Mouse (Mus musculus) hematopoietic stem cell, adult 5-6 weeks (primary cell): ENCODE measurements around the gene Fchsd2. TPM values are rescaled to one million over a fixed set of nuclear protein-coding genes. Genes with fewer than 3 reads are reported as not detected.

Experiments used
- ATAC-seq, 2 experiments: fragments of 125-278 bp in 1 of 2; replicated peaks in 1 of 2; 2 replicates each; pipeline ENCODE4 v1.8.0; 2016 to 2017; ENCODE audit warnings: inconsistent platforms in 2 of 2, mild to moderate bottlenecking in 2 of 2, moderate number of reproducible peaks in 2 of 2, low read depth in 1 of 2, moderate TSS enrichment in 1 of 2; ENCODE audit not compliant: low FRiP score in 2 of 2, poor library complexity in 2 of 2, severe bottlenecking in 2 of 2, insufficient read depth in 1 of 2, low TSS enrichment in 1 of 2
- total RNA-seq: library from RNA; stranded (forward); fragments of 172-1452, 232-1000 nt; gene quantifications from 2 replicates; pipeline ENCODE4 v1.2.3, GENCODE M21; 2017

The Fchsd2 gene
- total RNA-seq, 1 experiment from 2014 or later: 136 TPM

- ATAC-seq: no peak
Observed at GRCm38 (mm10) chr7:101106666-101107065, 14.0 kb downstream of the Fchsd2 start.

DNA sequence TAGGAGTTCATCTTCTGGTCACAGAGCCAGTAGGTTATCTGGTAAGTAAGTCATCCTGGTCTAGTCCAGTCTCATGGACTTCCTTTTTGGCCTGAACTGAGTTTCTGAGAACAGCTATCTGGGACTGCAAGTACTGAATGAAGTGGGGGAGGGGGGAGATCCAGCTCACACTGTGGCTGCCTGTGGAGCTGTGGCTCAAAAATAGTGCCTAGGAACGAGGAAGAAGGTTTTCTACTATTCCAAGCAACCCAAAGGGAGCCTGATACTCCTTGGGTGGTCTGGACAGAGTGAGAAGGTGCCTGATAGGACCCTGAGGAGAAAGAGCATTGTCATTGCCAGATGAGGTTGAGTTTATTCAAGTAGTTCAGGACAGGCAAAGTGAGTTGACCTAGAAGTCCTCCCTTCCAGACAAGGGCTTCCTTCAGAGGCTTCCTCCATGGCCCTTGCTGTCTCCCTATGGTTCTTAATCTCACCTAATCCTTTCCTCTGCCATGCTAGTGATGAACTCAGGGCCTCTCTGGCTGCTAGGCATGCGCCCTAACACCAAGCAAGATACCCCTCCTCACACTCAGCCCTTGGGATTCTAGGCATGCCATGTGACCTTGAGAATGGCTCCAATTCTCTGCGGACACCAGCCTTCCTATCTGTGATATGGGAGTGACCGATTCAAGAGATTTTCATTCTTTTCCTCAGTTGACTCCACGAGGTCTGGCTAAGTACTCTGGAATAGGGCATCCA is 14.6 kb downstream of the Fchsd2 start:
- no peak for ATAC-seq

DNA sequence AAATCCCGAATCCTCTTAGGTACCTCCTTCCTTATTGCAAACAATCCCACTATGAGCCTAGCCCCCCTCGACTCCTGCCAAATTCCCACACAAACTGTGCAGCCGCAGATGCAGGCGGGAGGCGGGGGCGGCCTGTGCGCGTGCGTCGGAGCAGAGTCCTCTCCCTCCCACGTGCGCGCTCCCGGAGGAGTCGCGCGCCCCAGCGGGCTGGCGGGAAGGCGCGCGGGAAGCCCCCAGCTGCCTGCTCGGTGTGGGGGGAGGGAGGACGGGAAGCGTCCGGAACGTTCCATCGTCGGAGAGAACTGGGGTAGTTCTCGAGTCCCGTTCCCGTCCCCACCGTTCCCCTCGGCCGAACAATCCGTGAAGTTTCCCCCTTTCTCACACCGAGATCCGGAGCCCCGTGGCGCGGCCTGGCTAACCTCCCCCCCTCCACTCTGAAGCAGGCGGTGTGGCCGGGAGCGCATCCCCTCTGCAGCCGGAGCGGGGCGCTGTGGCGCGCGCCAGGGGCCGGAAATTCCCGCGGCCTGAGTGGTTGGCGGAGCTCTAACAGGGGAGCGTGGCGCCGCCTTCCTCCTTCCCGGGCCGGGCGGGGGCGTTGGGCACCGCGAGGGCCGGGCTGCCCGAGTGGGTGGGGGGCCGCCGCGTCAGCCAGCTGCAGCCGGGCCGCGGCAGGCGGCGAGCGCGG is 15.4 kb downstream of the Fchsd2 start:
- peak; percentile 88 to 92 for ATAC-seq

DNA sequence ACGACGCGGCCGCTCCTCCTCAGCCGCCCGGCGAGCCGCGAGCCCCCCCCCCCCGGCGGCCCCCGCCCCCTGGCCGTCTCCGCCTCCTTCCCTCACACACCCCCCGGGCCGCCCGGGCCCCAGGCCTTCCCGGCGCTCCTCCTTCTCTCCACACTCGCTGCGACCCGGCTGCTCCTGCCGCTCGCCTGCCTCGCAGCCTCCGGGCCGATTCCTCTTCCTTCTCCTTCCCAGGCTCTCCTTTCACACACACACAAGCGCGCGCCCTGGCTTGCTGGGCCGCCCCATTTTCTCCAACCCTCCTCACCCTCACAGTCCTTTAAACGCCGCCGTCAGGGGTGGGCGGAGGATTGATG is 16.0 kb downstream of the Fchsd2 start:
- ATAC-seq: peak; percentile 7 to 58; a peak in 3 of 4 replicates

DNA sequence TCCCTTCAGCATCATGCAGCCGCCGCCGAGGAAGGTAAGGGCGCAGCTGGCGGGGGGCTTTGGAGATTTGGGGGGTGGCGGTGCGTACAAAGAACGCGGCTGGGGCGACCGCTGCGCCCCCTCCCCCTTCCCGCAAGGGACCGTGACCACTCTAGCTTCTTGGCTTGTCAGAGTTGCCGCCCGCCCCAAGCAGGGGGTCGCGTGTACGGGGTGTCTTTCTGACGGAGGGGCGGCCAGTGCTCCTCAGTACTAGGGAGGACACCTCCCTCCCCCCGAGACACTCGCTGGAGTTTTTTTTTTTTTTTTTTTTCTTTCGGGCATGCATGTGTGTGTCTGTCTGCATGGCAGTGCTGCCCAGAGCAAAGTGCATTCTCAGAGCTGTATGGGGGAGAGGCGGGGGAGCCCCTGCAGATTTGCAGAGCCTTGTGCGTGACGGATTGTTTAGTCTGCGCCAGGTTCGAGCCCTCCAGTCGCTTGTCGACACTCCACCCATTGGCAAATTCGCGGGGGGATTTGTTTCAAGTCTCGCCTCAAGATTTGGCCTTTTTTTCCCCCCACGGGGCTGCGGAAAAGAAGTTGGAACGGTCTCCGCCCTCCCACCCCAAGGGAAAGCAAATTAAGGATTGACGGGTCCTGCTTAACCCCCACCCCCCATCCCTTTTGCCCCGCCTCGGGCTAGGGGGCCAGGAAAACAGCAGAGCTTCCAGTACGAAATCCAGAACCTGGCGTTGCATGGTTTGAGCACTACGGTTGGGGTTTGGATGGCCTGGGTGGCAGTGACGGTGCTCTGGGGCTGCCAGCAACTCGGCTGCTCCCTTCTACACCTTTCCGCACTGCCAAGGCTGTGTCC is 16.6 kb downstream of the Fchsd2 start:
- ATAC-seq: no peak

GRCm38 (mm10) chr7:101109856-101110350 is 17.2 kb downstream of the Fchsd2 start:
- ATAC-seq: no peak

GRCm38 (mm10) chr7:101113410-101113809 is 20.7 kb downstream of the Fchsd2 start:
- ATAC-seq: no peak

DNA sequence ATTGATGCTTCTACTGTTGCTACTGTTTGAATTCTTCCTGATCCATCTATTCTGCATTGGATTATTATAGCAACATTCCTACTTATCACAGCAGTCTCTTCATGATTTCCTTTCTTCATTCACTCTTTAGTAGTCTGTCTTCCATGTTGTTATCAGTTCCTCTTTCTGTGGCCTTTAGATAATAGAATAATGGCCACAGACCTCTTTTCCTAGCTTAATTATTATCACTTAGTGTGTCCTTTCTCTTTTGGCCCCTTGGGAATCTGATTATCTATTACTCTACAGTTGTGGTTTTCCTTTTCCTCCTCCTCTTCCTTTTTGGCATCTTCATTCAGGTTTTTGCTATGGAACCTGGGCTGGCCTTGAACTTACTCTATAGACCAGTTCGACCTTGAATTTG is 21.7 kb downstream of the Fchsd2 start:
- ATAC-seq: no peak

GRCm38 (mm10) chr7:101119391-101119790 is 26.7 kb downstream of the Fchsd2 start:
- ATAC-seq: no peak

GRCm38 (mm10) chr7:101123579-101124347 is 31.1 kb downstream of the Fchsd2 start:
- ATAC-seq: no peak

DNA sequence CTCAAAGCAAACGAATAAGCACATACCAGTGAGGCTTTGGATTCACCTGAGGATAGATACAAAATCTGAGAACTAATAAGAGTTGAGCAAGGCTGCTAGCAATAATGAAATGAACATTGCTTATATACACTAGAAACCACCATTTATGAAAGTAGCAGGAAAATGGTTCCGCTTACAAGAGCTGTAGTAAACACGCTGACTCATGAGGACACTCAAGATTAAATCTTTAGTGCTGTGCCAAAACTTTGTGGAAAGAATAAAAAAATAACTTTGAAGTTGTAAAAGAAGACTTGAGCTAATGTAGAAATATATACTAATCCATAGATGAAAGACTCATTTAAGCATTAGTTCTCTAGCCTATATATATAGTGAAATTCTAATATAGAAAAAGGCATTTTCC is 35.1 kb downstream of the Fchsd2 start:
- ATAC-seq: peak; percentile 22 to 45; a peak in 1 of 4 replicates

- no peak for ATAC-seq
Observed at GRCm38 (mm10) chr7:101128536-101128935, 35.9 kb downstream of the Fchsd2 start.

DNA sequence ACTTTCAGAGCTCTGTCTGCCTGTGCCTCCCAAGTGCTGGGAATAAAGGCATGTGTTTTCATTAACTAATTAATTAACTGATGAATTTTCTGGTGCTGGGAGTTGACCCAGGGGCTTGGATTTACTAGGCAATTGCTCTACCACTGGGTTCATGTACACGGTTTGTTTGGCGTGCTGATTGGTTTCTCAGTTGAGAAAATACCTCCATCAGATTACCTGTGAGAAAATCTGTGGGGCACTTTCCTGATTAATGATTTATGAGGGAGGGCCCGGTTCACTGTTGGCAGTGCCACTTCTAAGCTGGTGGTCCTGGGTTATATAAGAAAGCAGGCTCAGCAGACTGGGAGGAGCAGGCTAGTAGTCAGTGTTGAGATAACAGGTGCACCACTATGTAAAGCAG is 38.0 kb downstream of the Fchsd2 start:
- no peak for ATAC-seq

DNA sequence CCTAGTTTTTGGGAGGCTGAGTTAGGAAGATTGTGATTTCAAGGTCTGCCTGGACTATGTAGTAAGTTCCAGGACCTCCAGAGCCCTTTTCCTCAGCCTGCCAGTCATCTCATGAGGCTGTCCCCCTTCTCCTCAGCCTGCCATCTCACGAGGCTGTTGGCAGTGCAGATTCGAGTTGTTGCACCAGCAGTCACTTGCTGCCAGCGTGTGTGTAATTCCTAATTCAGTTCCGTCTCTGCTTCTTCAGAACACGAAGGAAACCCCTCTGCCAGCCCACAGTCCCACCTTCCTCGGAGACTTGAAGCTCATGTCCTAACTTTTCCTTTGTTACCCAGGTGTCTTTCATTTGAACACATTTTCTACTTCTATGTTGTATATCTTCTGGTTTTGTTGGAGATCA is 38.6 kb downstream of the Fchsd2 start:
- no peak for ATAC-seq

DNA sequence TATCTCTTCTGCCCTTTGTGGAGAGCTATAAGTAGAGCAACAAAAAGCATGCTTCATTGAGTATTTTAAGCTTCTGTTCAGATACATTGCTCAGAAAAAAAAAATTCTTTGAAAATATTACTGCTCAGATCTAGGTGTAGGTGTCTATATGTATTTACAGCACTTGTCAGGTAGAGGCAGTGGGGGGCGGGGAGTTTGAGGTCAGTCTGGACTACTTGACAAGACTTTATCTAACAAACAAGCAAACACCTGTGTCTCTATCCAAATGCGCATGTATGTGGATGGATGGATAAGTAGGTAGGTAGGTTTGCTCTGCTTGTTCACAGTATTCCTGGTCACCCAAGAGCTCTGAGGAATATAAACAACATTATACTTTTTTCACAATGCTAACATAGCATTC is 40.9 kb downstream of the Fchsd2 start:
- ATAC-seq: no peak

DNA sequence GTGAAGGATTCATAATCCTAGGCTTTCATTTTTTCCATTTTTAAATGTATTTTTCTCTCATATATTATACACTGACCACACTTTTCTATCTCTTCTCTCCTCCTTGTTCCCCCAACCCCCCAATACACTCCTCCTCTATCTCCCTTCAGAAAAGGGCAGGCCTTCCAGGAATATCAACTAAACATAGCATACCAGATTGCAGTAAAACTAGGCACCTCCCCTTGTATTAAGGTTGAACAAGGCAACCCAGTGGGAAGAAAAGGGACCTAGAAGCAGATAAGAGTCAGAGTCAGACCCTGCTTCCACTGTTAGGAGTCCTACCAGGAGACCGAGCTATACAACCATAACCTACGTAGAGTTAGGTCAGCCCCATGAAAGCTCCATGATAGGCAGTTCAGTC is 41.5 kb downstream of the Fchsd2 start:
- ATAC-seq: no peak

- no peak for ATAC-seq
Observed at GRCm38 (mm10) chr7:101138819-101139218, 46.2 kb downstream of the Fchsd2 start.
